Mouse (Mus musculus) spleen, embryonic (tissue): ENCODE data around the gene Gnb5.
"Not testable (repeated sequence)": the region's sequence is repeated elsewhere in the genome, so short reads cannot be mapped to it uniquely, and the experiment has no call there.

Experiments used
- CTCF ChIA-PET: fragments of 350-600 bp; sonication (Branson Sonifier 250); formaldehyde crosslinking; loops from one replicate; lab custom pipeline; 2022; lab: Charles Lee

The Gnb5 gene

GRCm38 (mm10) chr9:75353094-75353493 is 47.0 kb downstream of the Gnb5 start:
- CTCF ChIA-PET, result interaction anchor here (0.6 kb wide), 1 partner anchor 925 kb away, joined by 4 read pairs; no protein-coding TSS in a partner anchor

- CTCF ChIA-PET, result no interaction called here
These were observed 49.7 kb downstream of the Gnb5 start for GRCm38 (mm10) chr9:75355783-75356182.

DNA sequence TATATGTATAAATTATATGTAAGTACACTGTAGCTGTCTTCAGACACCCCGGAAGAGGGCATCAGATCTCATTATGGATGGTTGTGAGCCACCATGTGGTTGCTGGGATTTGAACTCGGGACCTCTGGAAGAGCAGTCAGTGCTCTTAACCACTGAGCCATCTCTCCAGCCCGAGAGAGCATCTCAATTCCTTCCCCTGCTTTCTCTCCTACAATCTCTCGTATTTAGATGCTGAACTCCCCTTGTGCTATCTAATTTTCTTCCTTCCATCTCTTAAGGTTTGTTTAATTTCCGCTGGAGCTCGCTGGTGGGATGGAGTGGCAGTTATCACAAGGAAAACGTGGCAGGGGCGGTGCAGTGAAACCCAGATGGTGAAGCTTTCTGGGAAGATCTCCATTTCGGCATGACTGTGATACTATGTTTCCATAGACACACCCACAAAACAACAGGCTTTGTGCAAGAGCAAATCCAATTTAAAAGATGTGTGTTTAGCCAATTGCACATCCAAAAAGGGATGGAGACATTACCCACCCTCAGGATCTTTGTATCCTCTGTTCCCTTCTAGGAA is 51.1 kb downstream of the Gnb5 start:
- CTCF ChIA-PET, result no interaction called here

- CTCF ChIA-PET, result interaction anchor here (0.8 to 1.0 kb wide), 3 partner anchors 23 to 75 kb away, joined by 4 read pairs; no protein-coding TSS in a partner anchor
These were observed 55.6 kb downstream of the Gnb5 start for GRCm38 (mm10) chr9:75361699-75362098.

GRCm38 (mm10) chr9:75362201-75362600 is 56.1 kb downstream of the Gnb5 start:
- CTCF ChIA-PET, result interaction anchor here (0.8 to 1.0 kb wide), 3 partner anchors 22 to 74 kb away, joined by 4 read pairs; no protein-coding TSS in a partner anchor

- CTCF ChIA-PET, result interaction anchor here (0.7 kb wide), 1 partner anchor 94 kb away, joined by 12 read pairs; no protein-coding TSS in a partner anchor
These were observed 56.9 kb downstream of the Gnb5 start for GRCm38 (mm10) chr9:75363001-75363400.

DNA sequence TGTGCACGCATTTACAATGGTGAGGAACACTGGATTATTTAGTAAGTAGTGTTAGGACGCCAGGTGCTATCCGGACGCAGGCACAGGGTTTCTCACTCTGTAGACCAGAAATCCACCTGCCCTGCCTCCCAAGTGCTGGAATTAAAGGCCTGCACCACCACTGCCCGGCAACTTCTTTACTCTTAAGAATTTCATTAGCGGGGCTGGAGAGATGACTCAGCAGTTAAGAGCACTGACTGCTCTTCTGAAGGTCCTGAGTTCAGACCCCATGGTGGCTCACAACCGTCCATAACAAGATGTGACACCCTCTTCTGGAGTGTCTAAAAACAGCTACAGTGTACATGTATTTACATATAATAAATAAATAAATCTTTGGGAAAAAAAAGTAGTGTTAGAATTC is 57.6 kb downstream of the Gnb5 start:
- CTCF ChIA-PET, result not testable (repeated sequence)

DNA sequence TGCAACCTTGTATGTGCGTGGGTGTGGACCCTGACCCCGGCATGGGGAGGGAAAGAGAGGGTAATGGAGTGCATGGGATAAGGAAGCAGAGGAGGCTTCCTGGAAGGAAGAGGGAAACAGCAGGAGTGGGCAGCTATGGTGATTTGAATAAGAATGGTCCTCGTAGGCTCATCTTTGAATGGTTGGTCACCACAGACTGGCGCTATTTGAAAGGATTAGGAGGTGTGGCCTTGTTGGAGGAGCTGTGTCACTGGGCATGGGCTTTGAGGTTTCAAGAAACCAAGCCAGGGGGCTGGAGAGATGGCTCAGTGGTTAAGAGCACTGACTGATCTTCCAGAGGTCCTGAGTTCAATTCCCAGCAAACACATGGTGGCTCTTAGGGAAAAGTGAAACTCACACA is 59.1 kb downstream of the Gnb5 start:
- CTCF ChIA-PET, result no interaction called here

- CTCF ChIA-PET, result no interaction called here
These were observed 60.1 kb downstream of the Gnb5 start for GRCm38 (mm10) chr9:75366191-75366590.

DNA sequence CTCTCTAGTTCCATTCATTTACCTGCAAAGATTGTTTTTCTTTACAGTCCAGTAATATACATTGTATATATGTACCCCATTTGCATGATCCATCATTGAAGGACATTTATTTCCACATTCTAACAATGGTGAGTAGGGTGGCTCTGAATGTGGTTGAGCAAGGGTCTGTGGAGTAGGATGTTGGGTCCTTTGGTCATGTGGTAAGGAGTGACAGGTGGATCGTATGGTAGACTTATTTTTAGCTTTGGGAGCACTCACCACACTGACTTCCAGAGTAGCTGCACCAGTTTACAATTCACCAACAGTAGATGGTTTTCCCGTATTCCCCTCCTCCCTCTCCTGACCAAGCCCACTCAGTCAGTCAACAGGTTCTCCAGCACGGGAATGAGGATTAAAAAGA is 62.7 kb downstream of the Gnb5 start:
- CTCF ChIA-PET, result no interaction called here

DNA sequence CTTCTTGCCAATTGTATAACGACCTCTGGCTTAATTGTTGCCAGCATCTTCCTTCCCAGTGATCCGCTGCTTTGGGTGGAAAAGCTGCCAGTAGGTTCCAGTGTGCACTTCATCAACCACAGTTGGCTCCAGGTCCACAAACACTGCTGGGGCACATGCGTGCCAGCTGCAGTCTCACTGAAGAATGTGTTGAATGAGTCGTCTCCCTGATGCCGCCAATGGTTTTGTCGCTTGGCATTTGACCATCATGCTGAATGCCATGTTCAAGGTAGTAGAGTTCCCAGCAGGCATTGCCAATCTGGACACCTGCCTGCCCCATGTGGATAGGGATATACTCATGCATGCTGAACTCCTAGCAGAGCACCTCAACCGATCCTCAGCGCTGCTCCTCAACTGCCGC is 69.5 kb downstream of the Gnb5 start:
- CTCF ChIA-PET, result no interaction called here

DNA sequence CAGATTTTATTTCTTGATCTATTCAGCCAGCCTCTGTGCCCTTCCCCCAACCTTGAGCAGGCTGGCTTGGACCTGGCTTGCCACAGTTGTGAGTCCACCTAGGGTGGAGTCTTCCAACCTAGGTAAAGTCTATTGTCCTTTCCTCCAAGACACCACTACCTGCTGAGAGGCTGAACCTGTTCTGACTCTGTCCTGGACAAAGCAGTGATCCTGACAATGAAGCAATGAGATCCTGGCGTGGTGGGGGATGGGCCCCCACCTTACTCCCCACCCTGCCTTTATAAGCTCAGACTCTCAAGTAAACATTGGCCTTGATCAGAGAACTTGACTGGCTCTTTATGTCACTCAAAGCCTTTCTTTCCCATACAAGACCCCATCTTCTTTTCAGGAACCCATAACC is 70.3 kb downstream of the Gnb5 start:
- CTCF ChIA-PET, result no interaction called here

GRCm38 (mm10) chr9:75378774-75379173 is 72.7 kb downstream of the Gnb5 start:
- CTCF ChIA-PET, result no interaction called here

GRCm38 (mm10) chr9:75382825-75383224 is 76.7 kb downstream of the Gnb5 start:
- CTCF ChIA-PET, result no interaction called here

GRCm38 (mm10) chr9:75383785-75384184 is 77.7 kb downstream of the Gnb5 start:
- CTCF ChIA-PET, result interaction anchor here (1.2 kb wide), 1 partner anchor 22 kb away, joined by 4 read pairs; no protein-coding TSS in a partner anchor

DNA sequence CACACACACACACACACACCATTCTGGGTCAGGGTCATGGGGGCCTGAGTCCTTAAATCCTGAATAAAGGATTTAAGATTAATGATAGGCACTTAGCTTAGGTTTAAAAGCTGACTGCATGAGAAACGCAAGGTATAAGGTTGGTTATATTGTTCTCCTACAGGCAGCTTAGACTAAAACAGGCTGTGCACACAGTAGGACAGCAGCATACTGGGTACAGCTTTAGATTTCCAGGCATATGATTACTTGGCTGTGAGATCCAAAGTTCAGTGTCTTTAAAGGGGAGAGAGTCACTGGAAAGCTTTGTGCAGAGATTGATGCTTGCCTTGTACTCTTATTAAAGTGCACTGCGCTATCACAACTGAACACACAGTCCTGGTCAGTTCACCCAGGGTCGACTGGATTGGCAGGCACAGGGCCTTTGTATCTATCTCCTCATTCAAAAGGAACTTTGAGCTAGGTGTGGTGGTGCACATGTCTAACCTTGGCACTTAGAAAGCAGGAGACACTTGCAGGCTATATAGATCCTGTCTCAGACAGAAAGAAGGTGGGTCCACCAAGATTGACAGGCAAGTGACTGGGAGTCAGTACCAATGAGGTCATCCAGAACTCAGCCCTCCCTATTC is 78.4 kb downstream of the Gnb5 start:
- CTCF ChIA-PET, result interaction anchor here (1.2 kb wide), 1 partner anchor 22 kb away, joined by 4 read pairs; no protein-coding TSS in a partner anchor

DNA sequence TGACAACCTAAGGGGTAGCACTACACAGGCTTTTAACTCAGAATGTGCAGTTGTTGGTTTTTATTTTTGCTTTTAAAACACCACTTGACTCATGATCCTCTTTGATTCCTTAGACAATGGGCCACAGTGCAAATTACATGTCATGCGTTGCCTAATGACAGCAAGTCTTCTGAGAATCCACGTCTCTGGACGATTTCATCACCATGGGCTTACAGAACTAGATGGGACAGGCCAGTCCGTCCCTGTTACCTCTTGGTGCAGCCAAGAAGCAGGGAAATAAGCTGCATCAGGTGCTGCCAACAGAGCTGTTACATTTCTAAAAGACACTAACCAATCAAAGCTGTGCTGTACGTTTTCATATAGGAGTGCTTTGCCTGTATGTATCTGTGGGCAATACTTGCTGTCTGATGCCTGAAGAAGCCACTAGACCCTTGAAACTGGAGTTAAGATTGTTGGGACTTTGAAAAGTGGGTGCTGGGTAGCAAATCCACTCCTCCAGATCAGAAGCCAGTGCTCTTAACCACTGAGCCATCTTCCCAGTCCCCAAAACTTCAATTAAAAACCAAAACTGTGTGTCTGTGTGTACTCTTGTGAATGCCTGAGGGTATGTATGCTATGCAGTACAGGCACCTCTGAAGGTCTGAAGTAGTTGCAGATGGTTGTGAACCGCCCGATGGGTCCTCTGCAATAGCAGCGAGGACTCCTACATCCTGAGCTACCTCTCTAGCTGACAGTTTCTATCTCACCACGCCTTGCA is 79.3 kb downstream of the Gnb5 start:
- CTCF ChIA-PET, result interaction anchor here (0.8 to 1.2 kb wide), 2 partner anchors 18 to 23 kb away, joined by 3 to 4 read pairs; no protein-coding TSS in a partner anchor

- CTCF ChIA-PET, result no interaction called here
These were observed 87.2 kb downstream of the Gnb5 start for GRCm38 (mm10) chr9:75393251-75393650.
